Mouse (Mus musculus): ENCODE measurements around the gene Clcf1. TPM values are rescaled to one million over a fixed set of nuclear protein-coding genes. Genes with fewer than 3 reads are reported as not detected.

The Clcf1 gene
- total and polyA plus RNA-seq, 2 experiments from 2014 or later, result 0.38 to 0.41 TPM

GRCm38 (mm10) chr19:4201291-4201909 is 12.6 kb upstream of the Clcf1 start, which contains the start of gene Rad9a:
Rad9a (minus strand) TSS chr19:4201662.
- Histone ChIP-seq H3K27me3 (ENCODE audit: insufficient read depth, low read length) (no peaks in the 10 kb centered on the region), H3K4me1 (ENCODE audit: insufficient read depth) (peaks cover 15% of the 10 kb centered on the region; the same call in 1 of the 2 replicates), H3K4me3 (ENCODE audit: low read depth, low read length) (peak within 1 kb of the TSS; percentile 61), H3K36me3 (ENCODE audit: insufficient read depth) (peaks cover 18% of the 10 kb centered on the region), H3K9me3 (ENCODE audit: low read length) (no peaks in the 10 kb centered on the region), H3K27ac (ENCODE audit: low read depth, low read length) (0 out of 2 replicates have a peak within 1 kb of the TSS, but pooled peaks have one; percentile 50), H3K9ac (peak within 1 kb of the TSS; percentile 72), H3K4me2 (ENCODE audit: low read depth) (peak within 1 kb of the TSS; percentile 95)
- DNase-seq (peak; percentile 97), ATAC-seq (peak; percentile 91)
- no peak for TF ChIP-seq CTCF (IDR thresholded peaks at IDR 0.05; ENCODE audit: low read depth)
- WGBS, result under 1% methylated on average over 34 of the region's 34 CpGs

- WGBS, result 31% methylated on average over 7 of the region's 7 CpGs
- peak overlapping the region; percentile 95 for H3K4me2 ChIP-seq (ENCODE audit: low read depth)
- no peaks in the 10 kb centered on the region for H3K9me3 ChIP-seq (ENCODE audit: low read length)
- peak overlapping the region; percentile 61 for H3K4me3 ChIP-seq (ENCODE audit: low read depth, low read length)
- H3K4me1 ChIP-seq (ENCODE audit: insufficient read depth), result peaks cover 15% of the 10 kb centered on the region; the same call in 1 of the 2 replicates
- no peaks in the 10 kb centered on the region for H3K27me3 ChIP-seq (ENCODE audit: insufficient read depth, low read length)
- peaks cover 11% of the 10 kb centered on the region for H3K36me3 ChIP-seq (ENCODE audit: insufficient read depth)
- peak overlapping the region; percentile 72 for H3K9ac ChIP-seq
- DNase-seq (no peak), ATAC-seq (0 out of 2 replicates have a peak, but pooled peaks have one; percentile 2)
- no peak for TF ChIP-seq CTCF (IDR thresholded peaks at IDR 0.05; ENCODE audit: low read depth)
- H3K27ac ChIP-seq (ENCODE audit: low read depth, low read length), result no peak overlapping the region
Measured at GRCm38 (mm10) chr19:4202149-4202548, 11.9 kb upstream of the Clcf1 start.

GRCm38 (mm10) chr19:4203148-4203547 is 10.9 kb upstream of the Clcf1 start:
- H3K27me3 ChIP-seq (ENCODE audit: insufficient read depth, low read length), result no peaks in the 10 kb centered on the region
- peaks cover 15% of the 10 kb centered on the region; the same call in 1 of the 2 replicates for H3K4me1 ChIP-seq (ENCODE audit: insufficient read depth)
- DNase-seq (no peak), ATAC-seq (no peak)
- H3K27ac ChIP-seq (ENCODE audit: low read depth, low read length), result no peak overlapping the region
- H3K4me3 ChIP-seq (ENCODE audit: low read depth, low read length), result no peak overlapping the region
- H3K9ac ChIP-seq, result no peak overlapping the region
- WGBS, result 64% methylated on average over 3 of the region's 3 CpGs
- peaks cover 1% of the 10 kb centered on the region; the same call in 1 of the 2 replicates for H3K36me3 ChIP-seq (ENCODE audit: insufficient read depth)
- TF ChIP-seq CTCF (IDR thresholded peaks at IDR 0.05; ENCODE audit: low read depth), result no peak
- H3K9me3 ChIP-seq (ENCODE audit: low read length), result no peaks in the 10 kb centered on the region
- no peak overlapping the region for H3K4me2 ChIP-seq (ENCODE audit: low read depth)

- H3K4me3 ChIP-seq (ENCODE audit: low read depth, low read length), result no peak overlapping the region
- H3K4me2 ChIP-seq (ENCODE audit: low read depth), result no peak overlapping the region
- no peak overlapping the region for H3K9ac ChIP-seq
- no peak overlapping the region for H3K27ac ChIP-seq (ENCODE audit: low read depth, low read length)
- H3K27me3 ChIP-seq (ENCODE audit: insufficient read depth, low read length), result no peaks in the 10 kb centered on the region
- peaks cover 15% of the 10 kb centered on the region; the same call in 1 of the 2 replicates for H3K4me1 ChIP-seq (ENCODE audit: insufficient read depth)
- 61% methylated on average over 13 of the region's 13 CpGs for WGBS
- no peak for TF ChIP-seq CTCF (IDR thresholded peaks at IDR 0.05; ENCODE audit: low read depth)
- H3K9me3 ChIP-seq (ENCODE audit: low read length), result no peaks in the 10 kb centered on the region
- no peaks in the 10 kb centered on the region for H3K36me3 ChIP-seq (ENCODE audit: insufficient read depth)
- ATAC-seq (no peak), DNase-seq (no peak)
Measured at GRCm38 (mm10) chr19:4203604-4204326, 10.3 kb upstream of the Clcf1 start.

DNA sequence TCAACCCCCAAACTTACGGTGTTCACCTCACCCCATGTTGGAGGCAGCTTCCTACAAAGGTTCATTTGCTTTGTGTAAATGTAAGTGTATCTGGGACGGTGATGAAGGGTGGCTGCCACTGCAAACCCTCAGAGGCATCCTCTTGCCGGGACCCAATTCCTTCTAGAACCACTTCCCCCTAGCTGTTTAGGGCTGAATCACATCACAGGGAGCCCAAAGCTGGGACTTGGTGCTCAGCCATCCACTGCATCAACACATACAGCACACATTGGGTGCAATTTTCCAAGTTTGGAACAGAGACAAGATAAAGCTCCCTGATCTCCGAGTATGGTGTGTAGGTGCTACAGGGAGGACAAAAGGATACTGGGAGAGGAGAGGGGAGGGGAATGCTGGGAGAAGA is 9.1 kb upstream of the Clcf1 start:
- H3K36me3 ChIP-seq (ENCODE audit: insufficient read depth), result no peaks in the 10 kb centered on the region
- no peak overlapping the region for H3K4me2 ChIP-seq (ENCODE audit: low read depth)
- DNase-seq, result no peak
- no peak for TF ChIP-seq CTCF (IDR thresholded peaks at IDR 0.05; ENCODE audit: low read depth)
- H3K27ac ChIP-seq (ENCODE audit: low read depth, low read length), result no peak overlapping the region
- WGBS, result 47% methylated on average over 4 of the region's 4 CpGs
- no peak overlapping the region for H3K9ac ChIP-seq
- H3K27me3 ChIP-seq (ENCODE audit: insufficient read depth, low read length), result no peaks in the 10 kb centered on the region
- ATAC-seq, result no peak
- H3K4me1 ChIP-seq (ENCODE audit: insufficient read depth), result peaks cover 15% of the 10 kb centered on the region; the same call in 1 of the 2 replicates
- no peaks in the 10 kb centered on the region for H3K9me3 ChIP-seq (ENCODE audit: low read length)
- H3K4me3 ChIP-seq (ENCODE audit: low read depth, low read length), result no peak overlapping the region

- peak; percentile 92 for TF ChIP-seq CTCF (IDR thresholded peaks at IDR 0.05; ENCODE audit: low read depth)
- Histone ChIP-seq H3K4me3 (ENCODE audit: low read depth, low read length) (no peak overlapping the region), H3K27me3 (ENCODE audit: insufficient read depth, low read length) (no peaks in the 10 kb centered on the region), H3K4me2 (ENCODE audit: low read depth) (no peak overlapping the region), H3K9me3 (ENCODE audit: low read length) (no peaks in the 10 kb centered on the region), H3K27ac (ENCODE audit: low read depth, low read length) (no peak overlapping the region), H3K9ac (no peak overlapping the region), H3K36me3 (ENCODE audit: insufficient read depth) (no peaks in the 10 kb centered on the region), H3K4me1 (ENCODE audit: insufficient read depth) (0 out of 2 replicates have a peak, but pooled peaks cover 4% of the 10 kb centered on the region)
- 2% methylated on average over 2 of the region's 2 CpGs for WGBS
- DNase-seq (peak; percentile 58), ATAC-seq (peak; percentile 70)
Measured at GRCm38 (mm10) chr19:4206971-4207370, 7.1 kb upstream of the Clcf1 start.

DNA sequence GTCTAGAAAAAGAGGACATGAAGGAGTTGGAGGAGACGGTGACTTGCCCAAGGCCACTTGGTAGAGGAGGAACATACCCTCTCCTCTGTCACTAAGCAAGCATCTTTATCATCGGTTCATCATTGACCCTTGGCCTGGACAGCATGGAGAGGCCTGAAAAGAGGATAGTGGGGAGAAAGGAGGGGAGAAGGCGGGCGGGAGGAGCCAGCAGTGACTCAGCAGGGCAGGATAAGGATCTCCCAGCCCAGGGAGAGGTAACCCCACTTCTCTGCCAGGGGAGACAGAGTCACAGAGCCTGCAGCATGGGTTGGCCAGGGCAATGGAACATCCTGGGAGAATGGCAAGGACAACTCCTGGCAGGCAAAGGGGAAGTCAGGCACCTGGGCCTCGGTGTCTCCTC is 5.5 kb upstream of the Clcf1 start:
- H3K4me2 ChIP-seq (ENCODE audit: low read depth), result no peak overlapping the region
- no peak overlapping the region for H3K9ac ChIP-seq
- 77% methylated on average over 5 of the region's 5 CpGs for WGBS
- ATAC-seq, result no peak
- H3K4me1 ChIP-seq (ENCODE audit: insufficient read depth), result no peaks in the 10 kb centered on the region
- H3K36me3 ChIP-seq (ENCODE audit: insufficient read depth), result no peaks in the 10 kb centered on the region
- DNase-seq, result no peak
- no peak overlapping the region for H3K4me3 ChIP-seq (ENCODE audit: low read depth, low read length)
- no peaks in the 10 kb centered on the region for H3K9me3 ChIP-seq (ENCODE audit: low read length)
- peaks cover 1% of the 10 kb centered on the region; the same call in 1 of the 2 replicates for H3K27me3 ChIP-seq (ENCODE audit: insufficient read depth, low read length)
- no peak overlapping the region for H3K27ac ChIP-seq (ENCODE audit: low read depth, low read length)
- no peak for TF ChIP-seq CTCF (IDR thresholded peaks at IDR 0.05; ENCODE audit: low read depth)

All from forebrain, postnatal 0 days (tissue).